Mouse (Mus musculus) myocyte (in vitro differentiated cells): Measurements from ENCODE around the gene Thsd7a.

Source experiments
- E2F4 ChIP-seq: IDR thresholded peaks from one replicate; pipeline ENCODE4 v1.6.1; 2011; ENCODE audit warnings: mild to moderate bottlenecking, control low read depth, moderate library complexity; ENCODE audit not compliant: insufficient read depth
- MAX ChIP-seq: IDR thresholded peaks from one replicate; pipeline ENCODE4 v1.6.1; 2011; ENCODE audit warnings: low read depth, mild to moderate bottlenecking, control low read depth
- MYOD1 ChIP-seq, 3 experiments: IDR thresholded peaks; one replicate each; pipeline ENCODE4 v1.6.1; 2011; ENCODE audit warnings: control low read depth in 2 of 3, low read depth in 2 of 3, mild to moderate bottlenecking in 2 of 3, moderate library complexity in 1 of 3; ENCODE audit not compliant: insufficient read length in 2 of 3, control insufficient read depth in 1 of 3
- MYOG ChIP-seq, 3 experiments: IDR thresholded peaks; one replicate each; pipeline ENCODE4 v1.6.1; 2011; ENCODE audit warnings: control low read depth in 2 of 3, low read depth in 2 of 3, mild to moderate bottlenecking in 2 of 3; ENCODE audit not compliant: insufficient read length in 2 of 3, control insufficient read depth in 1 of 3, insufficient read depth in 1 of 3
- POLR2A ChIP-seq: IDR thresholded peaks from one replicate; pipeline ENCODE4 v1.6.1; 2011; ENCODE audit warnings: low read depth, mild to moderate bottlenecking, control low read depth, moderate library complexity; ENCODE audit not compliant: insufficient read length
- POLR2AphosphoS2 ChIP-seq: IDR thresholded peaks from one replicate; pipeline ENCODE4 v1.6.1; 2011; ENCODE audit warnings: low read depth, control low read depth; ENCODE audit not compliant: insufficient read length
- REST ChIP-seq: IDR thresholded peaks from one replicate; pipeline ENCODE4 v1.6.1; 2011; ENCODE audit warnings: mild to moderate bottlenecking, control low read depth, moderate library complexity; ENCODE audit not compliant: insufficient read depth, insufficient read length
- SRF ChIP-seq: IDR thresholded peaks from one replicate; pipeline ENCODE4 v1.6.1; 2011; ENCODE audit warnings: low read depth; ENCODE audit not compliant: control insufficient read depth, insufficient read length
- TCF12 ChIP-seq: IDR thresholded peaks from one replicate; pipeline ENCODE4 v1.6.1; 2011; ENCODE audit warnings: mild to moderate bottlenecking, control low read depth; ENCODE audit not compliant: poor library complexity, insufficient read depth, severe bottlenecking
- TCF3 ChIP-seq: IDR thresholded peaks from one replicate; pipeline ENCODE4 v1.6.1; 2011; ENCODE audit warnings: low read depth, control low read depth; ENCODE audit not compliant: insufficient read length
- USF1 ChIP-seq: IDR thresholded peaks from one replicate; pipeline ENCODE4 v1.6.1; 2011; ENCODE audit warnings: low read depth, mild to moderate bottlenecking, control low read depth, moderate library complexity

- TF ChIP-seq MAX (no peak), E2F4 (no peak), MYOG (IDR thresholded peaks at IDR 0.05; ENCODE audit: control insufficient read depth in 1 of 3, insufficient read depth in 1 of 3, insufficient read length in 2 of 3, low read depth in 2 of 3) (no peak), REST (no peak), TCF12 (no peak), POLR2A (no peak), TCF3 (no peak), MYOD1 (IDR thresholded peaks at IDR 0.05; ENCODE audit: control insufficient read depth in 1 of 3, insufficient read length in 2 of 3, low read depth in 2 of 3) (no peak), USF1 (no peak), POLR2AphosphoS2 (no peak), SRF (no peak)
These were observed 346.2 kb downstream of the Thsd7a start for GRCm38 (mm10) chr6:12402996-12403395.
